Mouse (Mus musculus): Measurements from ENCODE around the gene Spop.
"Not testable (repeated sequence)": the region's sequence is repeated elsewhere in the genome, so short reads cannot be mapped to it uniquely, and the experiment has no call there.

The Spop gene

GRCm38 (mm10) chr11:95495883-95496282 is 82.0 kb downstream of the Spop start:
- no peak for DNase-seq (ENCODE audit: low spot score)

GRCm38 (mm10) chr11:95497921-95498320 is 84.0 kb downstream of the Spop start:
- DNase-seq (ENCODE audit: low spot score), result no peak

- DNase-seq (ENCODE audit: low spot score), result no peak
Measured at GRCm38 (mm10) chr11:95500412-95500811, 86.5 kb downstream of the Spop start.

GRCm38 (mm10) chr11:95500836-95501235 is 87.0 kb downstream of the Spop start:
- DNase-seq (ENCODE audit: low spot score), result no peak

GRCm38 (mm10) chr11:95501826-95502225 is 87.9 kb downstream of the Spop start:
- not testable (repeated sequence) for DNase-seq (ENCODE audit: low spot score)

- DNase-seq (ENCODE audit: low spot score), result peak; percentile 27
Measured at GRCm38 (mm10) chr11:95503581-95504180, 89.8 kb downstream of the Spop start.

- DNase-seq (ENCODE audit: low spot score), result peak; percentile 73
Measured at GRCm38 (mm10) chr11:95504271-95504731, 90.4 kb downstream of the Spop start.

GRCm38 (mm10) chr11:95507041-95507716 is 93.3 kb downstream of the Spop start:
- DNase-seq (ENCODE audit: low spot score), result peak; percentile 31

- no peak for DNase-seq (ENCODE audit: low spot score)
Measured at GRCm38 (mm10) chr11:95507785-95508184, 93.9 kb downstream of the Spop start.

- peak; percentile 13 for DNase-seq (ENCODE audit: low spot score)
Measured at GRCm38 (mm10) chr11:95508211-95508926, 94.5 kb downstream of the Spop start.

- peak; percentile 42 for DNase-seq (ENCODE audit: low spot score)
Measured at GRCm38 (mm10) chr11:95509126-95509717, 95.3 kb downstream of the Spop start.

GRCm38 (mm10) chr11:95510631-95511030 is 96.8 kb downstream of the Spop start:
- no peak for DNase-seq (ENCODE audit: low spot score)

- DNase-seq (ENCODE audit: low spot score), result no peak
Measured at GRCm38 (mm10) chr11:95511919-95512318, 98.0 kb downstream of the Spop start.

- DNase-seq (ENCODE audit: low spot score), result no peak
Measured at GRCm38 (mm10) chr11:95512383-95512782, 98.5 kb downstream of the Spop start.

GRCm38 (mm10) chr11:95513461-95514297 is 99.8 kb downstream of the Spop start:
- DNase-seq (ENCODE audit: low spot score), result peak; percentile 26

GRCm38 (mm10) chr11:95514298-95514861 is 100.5 kb downstream of the Spop start, which contains the start of gene Nxph3:
Gene Nxph3 (minus strand): TSS chr11:95514570.
- DNase-seq (ENCODE audit: low spot score), result peak; percentile 79

GRCm38 (mm10) chr11:95515376-95516323 is 101.8 kb downstream of the Spop start:
- no peak for DNase-seq (ENCODE audit: low spot score)

GRCm38 (mm10) chr11:95516491-95516911 is 102.6 kb downstream of the Spop start:
- DNase-seq (ENCODE audit: low spot score), result no peak

- DNase-seq (ENCODE audit: low spot score), result no peak
Measured at GRCm38 (mm10) chr11:95517162-95517561, 103.3 kb downstream of the Spop start.

GRCm38 (mm10) chr11:95519299-95519698 is 105.4 kb downstream of the Spop start:
- no peak for DNase-seq (ENCODE audit: low spot score)

Data from MN1 (cell line).